Mouse (Mus musculus) heart, postnatal 36 days (tissue): ENCODE measurements around the gene Gm34653. TPM values are rescaled to one million over a fixed set of nuclear protein-coding genes. Genes with fewer than 3 reads are reported as not detected.
"Not testable (repeated sequence)": the region's sequence is repeated elsewhere in the genome, so short reads cannot be mapped to it uniquely, and the experiment has no call there.

Experiments
- DNase-seq, 2 experiments: peaks; one replicate each; pipeline ENCODE4 v3.0.0; 2021 to 2022
- intact Hi-C: fragments of 180-260 bp; cut with DNase I; formaldehyde crosslinking; loops from one replicate; pipeline ENCODE4 v1.15.1; 2025
- total RNA-seq, 2 experiments: library from RNA; stranded (reverse); gene quantifications; 2 replicates each; pipeline ENCODE4 v1.2.3; 2021

Gm34653 gene
- total RNA-seq = not detected

GRCm38 (mm10) chr2:34832766-34833457 lies at the start of gene Gm34653:
Gene Gm34653 (plus strand): TSS chr2:34833007.
- intact Hi-C loops, DNase-seq: not testable (repeated sequence)

- intact Hi-C loops = loop anchor here (1.0 to 5.0 kb wide), 2 partner anchors 187 to 324 kb away; partner anchors contain the start of gene Cntrl
- DNase-seq = no peak
Measured at GRCm38 (mm10) chr2:34783064-34784020, 49.5 kb upstream of the Gm34653 start.

GRCm38 (mm10) chr2:34784085-34784484 lies 48.7 kb upstream of the Gm34653 start:
- intact Hi-C loops = loop anchor here (1.0 to 5.0 kb wide), 2 partner anchors 186 to 323 kb away; partner anchors contain the start of gene Cntrl
- DNase-seq = peak; percentile 37 to 65

- DNase-seq = no peak
- intact Hi-C loops = no loop called here
Measured at GRCm38 (mm10) chr2:34790282-34790681, 42.5 kb upstream of the Gm34653 start.

- DNase-seq, intact Hi-C loops: not testable (repeated sequence)
Measured at GRCm38 (mm10) chr2:34792543-34792942, 40.3 kb upstream of the Gm34653 start.

- DNase-seq = no peak
- intact Hi-C loops = no loop called here
Measured at GRCm38 (mm10) chr2:34794511-34794910, 38.3 kb upstream of the Gm34653 start.

GRCm38 (mm10) chr2:34795426-34795825 lies 37.4 kb upstream of the Gm34653 start:
- intact Hi-C loops = no loop called here
- DNase-seq = no peak

- DNase-seq = peak; percentile 85 to 86
- intact Hi-C loops = loop anchor here (2.0 kb wide), 1 partner anchor 27 kb away; no protein-coding TSS in a partner anchor
Measured at GRCm38 (mm10) chr2:34799357-34800256, 33.2 kb upstream of the Gm34653 start, which contains the start of gene Rabepk. Gene Rabepk (minus strand): TSS chr2:34799912.

- no peak for DNase-seq
Measured at GRCm38 (mm10) chr2:34800371-34800770, 32.4 kb upstream of the Gm34653 start.

GRCm38 (mm10) chr2:34801516-34802482 lies 31.0 kb upstream of the Gm34653 start:
- intact Hi-C loops = loop anchor here (1.0 kb wide), 1 partner anchor 47 kb away; no protein-coding TSS in a partner anchor
- DNase-seq = peak; percentile 96

More at GRCm38 (mm10) chr2:34800371-34800770, 32.4 kb upstream of the Gm34653 start:
- intact Hi-C loops = no loop called here

- intact Hi-C loops = not testable (repeated sequence)
- peak in 1 of 2 experiments; percentile 26 for DNase-seq
Measured at GRCm38 (mm10) chr2:34802565-34803245, 30.1 kb upstream of the Gm34653 start.

- intact Hi-C loops = loop anchor here (2.0 kb wide), 1 partner anchor 21 kb away; no protein-coding TSS in a partner anchor
Measured at GRCm38 (mm10) chr2:34803746-34804145, 29.1 kb upstream of the Gm34653 start.

GRCm38 (mm10) chr2:34804172-34804571 lies 28.6 kb upstream of the Gm34653 start:
- no peak for DNase-seq
- intact Hi-C loops = loop anchor here (2.0 kb wide), 1 partner anchor 21 kb away; no protein-coding TSS in a partner anchor

More at GRCm38 (mm10) chr2:34803746-34804145, 29.1 kb upstream of the Gm34653 start:
- DNase-seq = no peak

GRCm38 (mm10) chr2:34804815-34805214 lies 28.0 kb upstream of the Gm34653 start:
- DNase-seq = no peak
- intact Hi-C loops = loop anchor here (2.0 kb wide), 1 partner anchor 20 kb away; no protein-coding TSS in a partner anchor

- no peak for DNase-seq
- intact Hi-C loops = loop anchor here (2.0 kb wide), 1 partner anchor 19 kb away; no protein-coding TSS in a partner anchor
Measured at GRCm38 (mm10) chr2:34805364-34805950, 27.4 kb upstream of the Gm34653 start.

- DNase-seq = no peak
- intact Hi-C loops = no loop called here
Measured at GRCm38 (mm10) chr2:34808057-34808456, 24.8 kb upstream of the Gm34653 start.

GRCm38 (mm10) chr2:34809568-34809967 lies 23.2 kb upstream of the Gm34653 start:
- DNase-seq = no peak
- intact Hi-C loops = no loop called here
